Mouse (Mus musculus) embryo, embryonic 10 days (tissue): Measurements from ENCODE around the gene Plbd1.

Source experiments
- DNase-seq: peaks from one replicate; pipeline ENCODE4 v3.0.0-alpha.2; 2015; ENCODE audit warnings: low spot score

Gene Plbd1

GRCm38 (mm10) chr6:136650664-136651063 lies 11.1 kb downstream of the Plbd1 start:
- DNase-seq, result no peak

- DNase-seq, result no peak
Observed at GRCm38 (mm10) chr6:136647455-136647861, 14.3 kb downstream of the Plbd1 start.

- no peak for DNase-seq
Observed at GRCm38 (mm10) chr6:136646207-136646606, 15.5 kb downstream of the Plbd1 start.

GRCm38 (mm10) chr6:136645754-136646153 lies 16.0 kb downstream of the Plbd1 start:
- DNase-seq, result no peak

- no peak for DNase-seq
Observed at GRCm38 (mm10) chr6:136644171-136644570, 17.6 kb downstream of the Plbd1 start.

GRCm38 (mm10) chr6:136634982-136635381 lies 26.7 kb downstream of the Plbd1 start:
- no peak for DNase-seq

- no peak for DNase-seq
Observed at GRCm38 (mm10) chr6:136633719-136634118, 28.0 kb downstream of the Plbd1 start.

- no peak for DNase-seq
Observed at GRCm38 (mm10) chr6:136633154-136633553, 28.6 kb downstream of the Plbd1 start.

GRCm38 (mm10) chr6:136631945-136632534 lies 29.7 kb downstream of the Plbd1 start:
- no peak for DNase-seq

GRCm38 (mm10) chr6:136631519-136631918 lies 30.2 kb downstream of the Plbd1 start:
- DNase-seq, result no peak

GRCm38 (mm10) chr6:136629639-136630038 lies 32.1 kb downstream of the Plbd1 start:
- DNase-seq, result no peak

GRCm38 (mm10) chr6:136625421-136625820 lies 36.3 kb downstream of the Plbd1 start:
- DNase-seq, result no peak

GRCm38 (mm10) chr6:136620361-136621139 lies 41.2 kb downstream of the Plbd1 start:
- DNase-seq, result peak; percentile 90

- no peak for DNase-seq
Observed at GRCm38 (mm10) chr6:136614156-136614555, 47.6 kb downstream of the Plbd1 start.

- DNase-seq, result no peak
Observed at GRCm38 (mm10) chr6:136612312-136612711, 49.4 kb downstream of the Plbd1 start.

GRCm38 (mm10) chr6:136611351-136612215 lies 50.1 kb downstream of the Plbd1 start:
- no peak for DNase-seq

GRCm38 (mm10) chr6:136602601-136603000 lies 59.1 kb downstream of the Plbd1 start:
- no peak for DNase-seq

GRCm38 (mm10) chr6:136594541-136594940 lies 67.2 kb downstream of the Plbd1 start:
- no peak for DNase-seq

- no peak for DNase-seq
Observed at GRCm38 (mm10) chr6:136590739-136591138, 71.0 kb downstream of the Plbd1 start.

GRCm38 (mm10) chr6:136566002-136566401 lies 95.7 kb downstream of the Plbd1 start:
- no peak for DNase-seq
